ENCODE assay signal across 10 mouse cellular contexts in genomic region chr15:80407873-80408272, GRCm38 (mm10).
DNase-seq lines count a peak whose midpoint lies in the region; ATAC-seq and TF ChIP-seq lines count a peak whose summit lies in the region.
"Had no signal": no experiment of that assay in that cellular context is flagged by ENCODE, and none has a peak within 500 bp of the region (broad histone marks: within the 10 kb centered on the region; RNA-seq: fewer than 3 reads in every experiment).

No protein-coding gene starts in this region.

- H3K27me3 ChIP-seq in heart, embryonic 10.5 days (ENCODE audit: insufficient read depth, poor library complexity, severe bottlenecking) = peaks cover 17% of the 10 kb centered on the region
- no peaks in the 10 kb centered on the region for H3K27me3 ChIP-seq in intestine, embryonic 15.5 days (replicated peaks)
- H3K27me3 ChIP-seq in liver, postnatal 0 days (ENCODE audit: insufficient read depth, low read length) = no peaks in the 10 kb centered on the region

- no peak for ATAC-seq in intestine, embryonic 15.5 days
- peak; percentile 60 for ATAC-seq in liver, postnatal 0 days
- ATAC-seq: midbrain, embryonic 16.5 days had no signal

- no peaks in the 10 kb centered on the region for H3K36me3 ChIP-seq in heart, embryonic 10.5 days
- no peaks in the 10 kb centered on the region for H3K36me3 ChIP-seq in intestine, embryonic 15.5 days
- H3K36me3 ChIP-seq in liver, postnatal 0 days (replicated peaks; ENCODE audit: insufficient read depth, low read length) = no peaks in the 10 kb centered on the region

- H3K4me3 ChIP-seq in heart, embryonic 10.5 days = no peak overlapping the region
- no peak overlapping the region for H3K4me3 ChIP-seq in brown adipose tissue, adult 24 weeks (ENCODE audit: insufficient read depth, low read depth, low read length)
- no peak overlapping the region for H3K4me3 ChIP-seq in intestine, embryonic 15.5 days (replicated peaks)
- H3K4me3 ChIP-seq in liver, postnatal 0 days (ENCODE audit: low read depth, low read length) = no peak overlapping the region

- H3K9me3 ChIP-seq in heart, embryonic 10.5 days = peaks cover 5% of the 10 kb centered on the region; the same call in 1 of the 2 replicates
- no peaks in the 10 kb centered on the region for H3K9me3 ChIP-seq in intestine, embryonic 15.5 days
- H3K9me3 ChIP-seq in liver, postnatal 0 days (ENCODE audit: low read length) = 0 out of 2 replicates have a peak, but pooled peaks cover 2% of the 10 kb centered on the region

- TF ChIP-seq EP300 in liver, postnatal 0 days (IDR thresholded peaks at IDR 0.05; ENCODE audit: low read depth) = no peak

- peak; percentile 10 to 50 for DNase-seq in heart, adult 18-20 months
- no peak for DNase-seq in heart, embryonic 10.5 days (ENCODE audit: low spot score)
- DNase-seq in liver, postnatal 0 days = no peak
- DNase-seq in T-cell, adult 2 months (ENCODE audit: low spot score) = no peak
- DNase-seq in layer of hippocampus, adult 8-10 months (ENCODE audit: low spot score in 2 of 2) = no peak
- no peak for DNase-seq in testis, postnatal 14 days (ENCODE audit: low spot score)
- DNase-seq: cerebellum, postnatal 14 days had no signal

- H3K9ac ChIP-seq in intestine, embryonic 15.5 days = no peak overlapping the region
- H3K9ac ChIP-seq in liver, postnatal 0 days (replicated peaks) = no peak overlapping the region

- WGBS in heart, embryonic 10.5 days = 40% methylated on average over 1 of the region's 1 CpGs
- 16% methylated on average over 1 of the region's 1 CpGs for WGBS in intestine, embryonic 15.5 days
- 19% methylated on average over 1 of the region's 1 CpGs for WGBS in liver, postnatal 0 days (ENCODE audit: insufficient replicate concordance)

- peaks cover 12% of the 10 kb centered on the region for H3K4me1 ChIP-seq in heart, embryonic 10.5 days
- H3K4me1 ChIP-seq in brown adipose tissue, adult 24 weeks (ENCODE audit: control insufficient read depth, insufficient read depth, insufficient read length, low read length) = peaks cover 11% of the 10 kb centered on the region; the same call in 1 of the 2 replicates
- no peaks in the 10 kb centered on the region for H3K4me1 ChIP-seq in intestine, embryonic 15.5 days (replicated peaks)
- H3K4me1 ChIP-seq in liver, postnatal 0 days (ENCODE audit: insufficient read depth) = no peaks in the 10 kb centered on the region

- TF ChIP-seq CTCF in liver, postnatal 0 days (IDR thresholded peaks at IDR 0.05; ENCODE audit: low read depth) = no peak

- no peak overlapping the region for H3K4me2 ChIP-seq in intestine, embryonic 15.5 days (replicated peaks)
- no peak overlapping the region for H3K4me2 ChIP-seq in liver, postnatal 0 days (ENCODE audit: low read depth, low read length)

- H3K27ac ChIP-seq in heart, embryonic 10.5 days = no peak overlapping the region
- H3K27ac ChIP-seq in brown adipose tissue, adult 24 weeks (replicated peaks; ENCODE audit: low read depth, low read length) = 0 out of 2 replicates have a peak overlapping the region, but pooled peaks have one; percentile 10
- peak overlapping the region; percentile 38; the same call in 1 of the 2 replicates for H3K27ac ChIP-seq in intestine, embryonic 15.5 days
- no peak overlapping the region for H3K27ac ChIP-seq in liver, postnatal 0 days (ENCODE audit: low read depth)

Comparison
In these comparisons a context has a peak if more than half of its experiments do, and no peak if none do; other contexts are left out.
1. DNase-seq: peak in heart, adult 18-20 months (2 of 2); none in heart, embryonic 10.5 days (single experiment), liver, postnatal 0 days (single experiment), T-cell, adult 2 months (single experiment), layer of hippocampus, adult 8-10 months (0 of 2) and testis, postnatal 14 days (single experiment).
2. H3K27ac ChIP-seq: peak in brown adipose tissue, adult 24 weeks (single experiment) and intestine, embryonic 15.5 days (single experiment); none in heart, embryonic 10.5 days (single experiment) and liver, postnatal 0 days (single experiment).